Mouse (Mus musculus): ENCODE measurements around the gene Pcsk5. TPM values are rescaled to one million over a fixed set of nuclear protein-coding genes. Genes with fewer than 3 reads are reported as not detected.
"Not testable (repeated sequence)": the region's sequence is repeated elsewhere in the genome, so short reads cannot be mapped to it uniquely, and the experiment has no call there.

Gene Pcsk5
- total RNA-seq, 2 experiments from 2014 or later, result not detected

- ATAC-seq (replicated peaks; ENCODE audit: low FRiP score, poor library complexity, severe bottlenecking), result no peak
Observed at GRCm38 (mm10) chr19:17491822-17492544, 345.4 kb downstream of the Pcsk5 start.

DNA sequence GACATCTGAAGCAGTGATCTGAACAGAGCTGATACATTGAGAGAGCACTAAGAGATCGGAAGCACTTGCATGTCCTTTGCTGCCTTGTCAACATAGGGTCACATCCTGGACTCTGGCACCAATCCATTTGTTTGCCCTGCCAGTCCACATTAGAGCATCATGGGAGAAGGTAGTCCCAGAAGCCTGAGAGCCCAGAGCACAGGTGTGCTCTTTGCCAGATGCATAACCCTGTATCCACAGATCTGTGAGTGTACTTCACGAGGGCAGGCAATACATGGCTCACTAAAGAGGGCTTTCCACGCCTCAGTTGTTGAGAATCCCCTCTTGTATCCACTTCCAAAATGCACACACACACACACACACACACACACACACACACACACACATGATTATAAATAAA lies 346.1 kb downstream of the Pcsk5 start:
- no peak for ATAC-seq (replicated peaks; ENCODE audit: low FRiP score, poor library complexity, severe bottlenecking)

GRCm38 (mm10) chr19:17489866-17490141 lies 347.6 kb downstream of the Pcsk5 start:
- ATAC-seq (replicated peaks; ENCODE audit: low FRiP score, poor library complexity, severe bottlenecking), result no peak

DNA sequence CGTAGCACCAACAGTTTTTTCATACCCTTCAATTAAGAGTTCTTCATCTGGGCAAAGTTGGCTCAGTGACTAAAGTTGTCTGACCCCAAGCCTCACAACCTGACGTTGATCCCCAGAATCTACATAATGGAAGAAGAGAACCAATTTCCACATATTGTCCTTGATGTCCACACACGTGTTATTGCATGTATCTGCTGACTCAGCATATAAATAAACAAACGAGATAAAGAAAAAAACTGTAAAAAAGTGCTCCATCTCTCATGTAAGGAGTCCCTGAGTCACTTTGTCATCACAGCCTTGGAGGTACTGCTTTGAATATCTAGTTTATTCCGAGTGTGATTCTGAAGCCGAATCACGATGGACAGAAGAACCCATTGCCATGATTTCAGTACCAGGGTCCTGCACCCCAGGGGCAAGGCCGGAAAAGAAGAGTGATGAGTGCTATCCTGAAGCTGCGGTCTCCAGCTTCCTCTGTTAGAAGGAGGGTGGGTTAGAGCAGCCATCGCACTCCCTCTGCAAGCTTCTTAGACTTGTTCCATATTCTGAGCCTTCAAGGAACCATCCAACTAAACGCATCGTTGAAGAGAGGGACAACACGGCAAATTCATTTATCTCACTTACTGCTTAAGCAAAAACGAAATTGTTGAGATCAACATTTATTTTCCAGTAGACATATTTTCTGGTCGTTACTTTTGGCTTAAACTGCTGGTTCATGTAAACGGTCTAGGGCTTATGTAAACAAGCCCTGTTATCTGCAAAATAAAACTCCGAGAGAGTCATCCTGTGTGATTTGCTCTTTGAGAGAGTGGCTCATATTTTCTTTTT lies 348.2 kb downstream of the Pcsk5 start:
- ATAC-seq (replicated peaks; ENCODE audit: low FRiP score, poor library complexity, severe bottlenecking), result no peak

GRCm38 (mm10) chr19:17482126-17482790 lies 355.2 kb downstream of the Pcsk5 start:
- no peak for ATAC-seq (replicated peaks; ENCODE audit: low FRiP score, poor library complexity, severe bottlenecking)

DNA sequence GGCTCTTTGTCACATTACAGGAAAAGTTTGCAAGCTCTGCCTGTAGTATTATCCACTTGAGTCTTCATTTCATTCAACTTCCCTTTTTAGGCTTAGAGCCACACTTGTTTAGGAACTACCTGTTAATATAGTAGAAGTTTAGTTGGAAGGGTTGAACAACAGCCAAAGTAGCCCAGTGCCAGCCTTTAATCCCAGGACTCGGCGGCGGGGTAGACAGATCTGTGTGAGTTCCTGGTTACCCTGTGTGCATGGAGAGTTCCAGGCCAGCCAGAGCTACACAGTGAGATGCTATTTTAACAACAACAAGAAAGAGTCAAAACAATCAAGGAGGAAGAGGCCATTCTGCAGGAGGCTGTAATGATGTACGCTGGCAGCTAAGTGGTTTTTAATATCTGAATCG lies 358.0 kb downstream of the Pcsk5 start:
- ATAC-seq (replicated peaks; ENCODE audit: low FRiP score, poor library complexity, severe bottlenecking), result no peak

DNA sequence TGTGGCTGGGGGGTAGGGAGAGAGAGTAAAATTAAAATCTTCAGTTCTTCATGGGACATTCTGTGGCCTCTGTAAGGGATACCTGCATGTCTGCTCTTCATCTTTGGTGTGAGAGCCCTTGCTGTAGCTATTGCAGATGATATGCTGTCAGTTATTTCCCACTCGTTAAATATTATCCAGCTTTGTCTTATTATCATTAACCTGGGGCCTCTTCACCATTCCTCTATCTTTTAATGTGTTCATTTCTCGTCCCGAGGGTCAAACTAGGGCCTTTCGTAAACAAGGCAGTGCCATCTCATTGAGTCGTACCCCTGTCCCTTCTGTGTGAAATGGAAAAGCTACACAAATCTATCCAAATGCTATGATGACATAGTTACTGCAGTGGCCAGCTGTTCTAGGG lies 361.4 kb downstream of the Pcsk5 start:
- ATAC-seq (replicated peaks; ENCODE audit: low FRiP score, poor library complexity, severe bottlenecking), result no peak

DNA sequence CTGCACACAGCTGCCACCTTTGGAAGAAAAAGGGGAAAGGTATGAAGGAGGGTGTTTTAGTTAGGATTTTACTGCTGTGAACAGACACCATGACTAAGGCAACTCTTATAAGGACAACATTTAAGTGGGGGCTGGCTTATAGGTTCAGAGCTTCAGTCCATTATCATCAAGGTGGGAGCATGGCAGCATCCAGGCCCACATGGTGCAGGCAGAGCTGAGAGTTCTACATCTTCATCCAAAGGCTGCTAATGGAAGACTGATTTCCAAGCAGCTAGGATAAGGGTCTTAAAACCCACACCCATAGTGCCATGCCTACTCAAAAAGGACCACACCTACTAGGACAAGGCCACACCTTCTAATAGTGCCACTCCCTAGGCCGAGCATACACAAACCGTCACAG lies 364.3 kb downstream of the Pcsk5 start:
- ATAC-seq (replicated peaks; ENCODE audit: low FRiP score, poor library complexity, severe bottlenecking), result not testable (repeated sequence)

DNA sequence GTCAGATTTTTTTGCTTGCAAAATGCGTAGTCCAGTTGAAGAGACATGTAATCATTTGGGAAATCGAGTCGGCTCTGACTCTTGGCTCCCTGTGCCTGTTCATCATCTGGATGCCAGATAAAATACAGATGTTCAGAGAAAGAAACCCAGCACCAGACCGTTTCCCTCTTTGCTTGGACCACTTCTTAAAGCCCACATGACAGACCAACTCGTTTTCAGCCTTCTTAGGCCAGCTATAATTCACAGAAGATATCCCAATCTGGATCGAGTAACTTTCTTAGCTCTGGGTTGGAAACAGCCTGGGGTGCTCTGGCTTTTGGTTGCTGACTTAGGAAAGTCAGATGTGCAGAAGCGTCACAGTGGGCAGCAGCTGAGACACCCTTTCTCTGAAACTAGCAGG lies 365.6 kb downstream of the Pcsk5 start:
- ATAC-seq (replicated peaks; ENCODE audit: low FRiP score, poor library complexity, severe bottlenecking), result no peak

- ATAC-seq (replicated peaks; ENCODE audit: low FRiP score, poor library complexity, severe bottlenecking), result no peak
Observed at GRCm38 (mm10) chr19:17471196-17471595, 366.2 kb downstream of the Pcsk5 start.

GRCm38 (mm10) chr19:17467556-17468211 lies 369.7 kb downstream of the Pcsk5 start:
- ATAC-seq (replicated peaks; ENCODE audit: low FRiP score, poor library complexity, severe bottlenecking), result no peak

- no peak for ATAC-seq (replicated peaks; ENCODE audit: low FRiP score, poor library complexity, severe bottlenecking)
Observed at GRCm38 (mm10) chr19:17452001-17452400, 385.4 kb downstream of the Pcsk5 start.

- 0 out of 2 replicates have a peak, but pooled peaks have one; percentile 30 for ATAC-seq (replicated peaks; ENCODE audit: low FRiP score, poor library complexity, severe bottlenecking)
Observed at GRCm38 (mm10) chr19:17443581-17443980, 393.9 kb downstream of the Pcsk5 start.

DNA sequence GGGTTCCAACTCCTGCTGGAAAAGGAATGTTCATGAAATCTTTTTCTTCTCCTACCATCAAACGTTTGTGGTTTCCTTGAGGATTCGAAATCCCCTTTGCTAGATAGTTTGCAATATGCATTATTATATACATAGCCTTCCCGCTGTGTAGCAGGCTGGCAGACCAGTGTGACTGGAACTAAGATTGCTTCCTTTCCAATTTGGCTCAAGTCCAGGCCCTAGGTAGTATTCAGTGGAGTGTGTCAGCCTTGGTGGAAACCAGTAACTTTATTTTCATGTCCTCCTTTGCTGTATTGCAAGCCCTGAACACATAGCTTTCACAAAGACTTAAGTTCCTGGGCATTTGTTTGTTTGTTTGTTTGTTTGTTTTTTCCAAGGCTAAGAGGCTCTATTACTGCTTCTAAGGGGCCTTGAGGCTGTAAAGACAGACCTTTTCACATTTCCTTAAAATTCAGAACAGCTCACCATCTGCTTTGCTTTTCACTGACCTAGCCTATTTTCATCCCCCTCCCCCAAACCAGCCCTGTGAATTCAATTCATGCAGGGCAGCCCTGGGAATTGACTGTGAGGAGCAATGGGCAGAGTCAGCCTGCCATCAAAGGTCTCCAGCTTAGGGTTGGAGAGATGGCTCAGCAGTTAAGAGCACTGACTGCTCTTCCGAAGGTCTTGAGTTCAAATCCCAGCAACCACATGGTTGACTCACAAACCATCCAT lies 397.8 kb downstream of the Pcsk5 start:
- ATAC-seq (replicated peaks; ENCODE audit: low FRiP score, poor library complexity, severe bottlenecking), result no peak

DNA sequence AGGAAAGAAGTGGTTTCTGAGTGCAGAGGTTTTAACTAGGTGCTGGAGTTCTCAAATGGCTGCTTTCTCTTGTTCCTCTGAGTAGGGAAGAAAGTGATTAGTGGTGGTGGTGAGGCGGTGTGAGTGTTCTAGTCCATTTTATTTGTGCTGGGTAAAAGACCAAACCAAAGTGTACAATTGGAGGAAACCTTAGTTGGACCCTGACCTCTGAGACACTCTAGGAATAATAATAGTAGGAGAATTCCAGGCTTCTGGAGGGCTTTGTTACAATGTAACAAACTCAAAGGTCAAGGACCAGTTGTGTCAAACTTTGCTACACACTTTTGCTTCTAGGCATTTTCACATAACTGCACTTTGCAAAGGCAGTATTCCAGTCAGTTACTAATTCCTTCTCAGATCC lies 400.8 kb downstream of the Pcsk5 start:
- no peak for ATAC-seq (replicated peaks; ENCODE audit: low FRiP score, poor library complexity, severe bottlenecking)

GRCm38 (mm10) chr19:17428561-17428914 lies 408.9 kb downstream of the Pcsk5 start:
- ATAC-seq (replicated peaks; ENCODE audit: low FRiP score, poor library complexity, severe bottlenecking), result no peak

DNA sequence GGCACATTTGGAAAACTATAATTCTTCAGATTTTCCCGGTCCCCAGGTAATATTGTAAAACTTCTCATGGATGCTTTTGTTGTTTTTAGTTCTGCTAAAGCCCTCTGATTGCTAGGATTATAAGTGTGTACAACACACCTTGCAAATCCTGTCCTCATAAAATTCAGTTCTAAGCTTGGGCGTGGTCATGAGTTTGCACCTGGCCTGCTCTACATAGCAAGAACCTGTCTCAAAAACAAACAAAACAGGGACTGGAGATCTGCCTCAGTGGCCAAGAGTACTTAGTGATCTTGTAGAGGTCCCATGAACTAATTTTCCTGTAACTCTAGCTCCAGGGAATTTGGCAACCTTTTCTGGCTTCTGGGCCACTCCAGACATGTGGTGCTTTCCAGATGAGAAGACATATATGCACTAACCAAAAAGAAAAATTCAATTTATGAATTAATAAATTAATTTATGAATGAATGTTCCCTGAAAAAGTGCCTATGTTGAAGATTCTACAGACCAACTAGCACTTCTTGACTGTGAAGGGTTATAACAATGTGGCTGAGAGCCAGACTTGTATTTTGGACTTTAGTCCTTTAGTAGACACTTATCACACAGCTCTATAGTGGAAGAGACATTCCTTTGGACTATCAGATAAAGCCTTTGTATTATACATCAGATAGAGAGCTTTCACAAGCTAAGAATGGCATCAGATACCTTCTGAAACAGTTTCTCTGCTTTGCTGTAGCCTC lies 409.4 kb downstream of the Pcsk5 start:
- no peak for ATAC-seq (replicated peaks; ENCODE audit: low FRiP score, poor library complexity, severe bottlenecking)

DNA sequence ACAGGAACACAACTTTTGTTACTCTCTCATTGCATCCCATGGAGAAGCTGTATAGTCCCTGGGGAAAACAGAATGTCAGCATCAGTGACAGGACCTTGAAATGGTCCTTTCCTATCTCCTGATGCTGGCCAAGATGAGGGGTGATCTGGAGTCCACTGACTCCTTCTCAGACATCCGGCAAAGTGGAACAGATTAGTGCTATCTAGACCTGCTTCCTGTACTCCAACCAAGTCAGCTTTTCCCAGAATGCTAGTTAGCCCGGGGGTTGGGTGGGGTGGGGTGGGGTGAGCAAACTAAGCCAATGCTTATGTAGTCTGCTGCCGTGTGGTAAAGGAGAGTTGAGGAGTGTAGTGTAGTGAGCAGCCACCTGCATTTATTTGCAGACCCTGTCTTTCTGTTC lies 414.1 kb downstream of the Pcsk5 start:
- no peak for ATAC-seq (replicated peaks; ENCODE audit: low FRiP score, poor library complexity, severe bottlenecking)

DNA sequence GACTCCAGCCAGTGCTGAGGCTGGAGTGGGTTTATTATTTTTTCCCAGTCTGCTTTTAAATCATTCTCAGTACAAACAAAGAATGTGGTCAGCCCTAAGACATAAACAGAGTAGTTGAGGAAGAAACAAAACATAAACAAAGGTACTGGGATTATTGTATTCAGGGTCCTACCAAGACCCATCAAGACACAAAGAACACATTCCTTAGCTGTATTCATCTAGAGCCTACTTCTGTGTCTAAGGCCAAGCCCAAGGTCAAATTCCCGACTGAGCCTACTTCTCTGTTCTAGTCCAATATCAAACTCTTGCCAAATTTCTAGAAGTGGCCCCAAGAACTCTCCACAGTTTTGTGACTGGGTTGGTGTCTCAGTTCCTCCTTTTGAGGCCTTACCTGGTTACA lies 419.6 kb downstream of the Pcsk5 start:
- ATAC-seq (replicated peaks; ENCODE audit: low FRiP score, poor library complexity, severe bottlenecking), result no peak

Measured in erythroid progenitor cell, adult 5-6 weeks (primary cell).